Mouse (Mus musculus) MEL (cell line): ENCODE data around the gene Klk10.

ENCODE experiments used
- BHLHE40 ChIP-seq: IDR thresholded peaks from 2 replicates; pipeline ENCODE4 v1.6.1; 2012; ENCODE audit warnings: low read depth, mild to moderate bottlenecking, inconsistent platforms, low read length, improper control_type of control experiment, borderline replicate concordance
- CTCF ChIP-seq, 3 experiments: IDR thresholded peaks in 2 of 3; conservative IDR thresholded peaks in 1 of 3; 2 replicates each; pipeline ENCODE4 v1.5.1; 2011 to 2012; ENCODE audit warnings: low read length in 3 of 3, low read depth in 2 of 3, mild to moderate bottlenecking in 2 of 3, improper control_type of control experiment in 1 of 3, inconsistent platforms in 1 of 3, mixed read lengths in 1 of 3, moderate library complexity in 1 of 3; ENCODE audit not compliant: control insufficient read depth in 1 of 3, insufficient read depth in 1 of 3, poor library complexity in 1 of 3, severe bottlenecking in 1 of 3
- EP300 ChIP-seq, 2 experiments: IDR thresholded peaks; 2 replicates each; pipeline ENCODE4 v1.6.1; 2011; ENCODE audit warnings: improper control_type of control experiment in 2 of 2, low read length in 2 of 2, low read depth in 1 of 2, mild to moderate bottlenecking in 1 of 2
- GATA1 ChIP-seq: IDR thresholded peaks from 2 replicates; pipeline ENCODE4 v1.6.1; 2011; ENCODE audit warnings: low read depth, low read length, improper control_type of control experiment
- MAFK ChIP-seq: IDR thresholded peaks from 2 replicates; pipeline ENCODE4 v1.6.1; 2011; ENCODE audit warnings: low read depth, mild to moderate bottlenecking, low read length, improper control_type of control experiment, borderline replicate concordance
- MYB ChIP-seq: IDR thresholded peaks from 2 replicates; pipeline ENCODE4 v1.6.1; 2011; ENCODE audit warnings: mild to moderate bottlenecking, low read depth, low read length, improper control_type of control experiment
- USF1 ChIP-seq: IDR thresholded peaks from 2 replicates; pipeline ENCODE4 v1.6.1; 2014; ENCODE audit warnings: low read depth, mild to moderate bottlenecking, inconsistent platforms, low read length, improper control_type of control experiment, moderate library complexity

DNA sequence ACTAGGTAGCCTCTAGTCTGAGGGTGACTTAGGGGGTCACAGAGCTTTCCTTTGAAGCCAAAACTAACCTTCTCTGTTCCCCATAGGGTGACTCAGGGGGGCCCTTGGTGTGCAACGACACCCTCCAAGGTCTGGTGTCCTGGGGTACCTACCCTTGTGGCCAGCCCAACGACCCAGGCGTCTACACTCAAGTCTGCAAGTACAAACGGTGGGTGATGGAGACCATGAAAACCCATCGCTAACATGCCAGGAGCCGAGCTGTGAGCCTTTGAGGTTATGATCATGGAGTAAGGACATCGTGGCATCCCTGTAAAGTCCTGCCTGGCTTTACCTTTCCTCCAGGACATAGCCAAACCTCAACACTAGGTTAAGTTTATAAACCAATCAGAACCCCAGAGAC lies 34.4 kb downstream of the Klk10 start:
- TF ChIP-seq USF1: no peak
- TF ChIP-seq CTCF (IDR thresholded peaks at IDR 0.05 in 2 of 3, conservative IDR thresholded peaks at IDR 0.05 in 1 of 3; ENCODE audit: control insufficient read depth in 1 of 3, insufficient read depth in 1 of 3, low read depth in 2 of 3, low read length in 3 of 3, poor library complexity in 1 of 3, severe bottlenecking in 1 of 3): no peak
- TF ChIP-seq GATA1: no peak
- TF ChIP-seq EP300 (IDR thresholded peaks at IDR 0.05; ENCODE audit: low read depth in 1 of 2, low read length in 2 of 2): no peak
- no peak for TF ChIP-seq BHLHE40
- TF ChIP-seq MAFK: no peak
- TF ChIP-seq MYB: no peak
